12 mouse cellular contexts compared by ENCODE assay signal in genomic region chr12:32602131-32602815, GRCm38 (mm10).
A peak's percentile ranks its signal among the peaks of the same experiment; 100 is the strongest.
DNase-seq lines count a peak whose midpoint lies in the region; ATAC-seq lines count a peak whose summit lies in the region.
"Had no signal": no experiment of that assay in that cellular context is flagged by ENCODE, and none has a peak within 500 bp of the region (broad histone marks: within the 10 kb centered on the region; RNA-seq: fewer than 3 reads in every experiment).

No protein-coding gene starts in this region.

- ATAC-seq in hindbrain, embryonic 16.5 days = peak; percentile 75
- ATAC-seq in hindbrain, embryonic 12.5 days (ENCODE audit: low FRiP score) = no peak

- no peaks in the 10 kb centered on the region for H3K27me3 ChIP-seq in hindbrain, embryonic 16.5 days (replicated peaks; ENCODE audit: control insufficient read depth, insufficient read depth, low read length)
- H3K27me3 ChIP-seq in hindbrain, embryonic 12.5 days = no peaks in the 10 kb centered on the region

- no peak overlapping the region for H3K4me3 ChIP-seq in hindbrain, embryonic 16.5 days (ENCODE audit: low read length)
- no peak overlapping the region for H3K4me3 ChIP-seq in hindbrain, embryonic 12.5 days

- no peak overlapping the region for H3K9ac ChIP-seq in hindbrain, embryonic 16.5 days (ENCODE audit: low read depth, low read length)
- no peak overlapping the region for H3K9ac ChIP-seq in hindbrain, embryonic 12.5 days
- H3K9ac ChIP-seq: hindbrain, embryonic 14.5 days had no signal

- no peak overlapping the region for H3K27ac ChIP-seq in hindbrain, embryonic 16.5 days (ENCODE audit: low read depth, low read length)
- H3K27ac ChIP-seq in hindbrain, embryonic 12.5 days = no peak overlapping the region
- H3K27ac ChIP-seq: hindbrain, embryonic 14.5 days; kidney, postnatal 0 days had no signal

- H3K4me2 ChIP-seq in hindbrain, embryonic 16.5 days (ENCODE audit: low read length) = no peak overlapping the region; the same call in 1 of the 2 replicates
- H3K4me2 ChIP-seq in hindbrain, embryonic 12.5 days (replicated peaks) = no peak overlapping the region
- H3K4me2 ChIP-seq: hindbrain, embryonic 14.5 days; liver, embryonic 11.5 days had no signal

- H3K4me1 ChIP-seq in hindbrain, embryonic 16.5 days (ENCODE audit: control insufficient read depth, insufficient read depth, low read depth, low read length) = no peaks in the 10 kb centered on the region
- H3K4me1 ChIP-seq in hindbrain, embryonic 12.5 days = no peaks in the 10 kb centered on the region

- WGBS in hindbrain, embryonic 16.5 days = 65% methylated on average over 10 of the region's 10 CpGs
- WGBS in hindbrain, embryonic 12.5 days = 78% methylated on average over 10 of the region's 10 CpGs

- DNase-seq in right cerebral cortex, adult 2 months (ENCODE audit: low spot score in 2 of 2) = peak; percentile 10 to 15
- no peak for DNase-seq in right cerebral cortex, postnatal 4 days
- DNase-seq in layer of hippocampus, postnatal 10 days (ENCODE audit: low spot score in 2 of 2) = peak; percentile 8 to 25
- no peak for DNase-seq in adrenal gland, postnatal 25 days
- no peak for DNase-seq in spleen, adult 18-20 months
- DNase-seq in thymus, postnatal 10 days (ENCODE audit: low spot score in 2 of 2) = no peak
- DNase-seq: lung, postnatal 4 days had no signal

- H3K36me3 ChIP-seq in hindbrain, embryonic 16.5 days (ENCODE audit: control insufficient read depth, insufficient read depth, low read length) = no peaks in the 10 kb centered on the region
- H3K36me3 ChIP-seq in hindbrain, embryonic 12.5 days = no peaks in the 10 kb centered on the region

- H3K9me3 ChIP-seq in hindbrain, embryonic 16.5 days (ENCODE audit: control insufficient read depth, low read length) = no peaks in the 10 kb centered on the region
- H3K9me3 ChIP-seq in hindbrain, embryonic 12.5 days (replicated peaks) = no peaks in the 10 kb centered on the region

Comparison
In these comparisons a context has a peak if more than half of its experiments do, and no peak if none do; other contexts are left out.
1. DNase-seq: peak in right cerebral cortex, adult 2 months (2 of 2) and layer of hippocampus, postnatal 10 days (2 of 2); none in right cerebral cortex, postnatal 4 days (single experiment), adrenal gland, postnatal 25 days (single experiment), spleen, adult 18-20 months (0 of 2) and thymus, postnatal 10 days (0 of 2).